Mouse (Mus musculus): ENCODE measurements around the gene Pde1a.
A peak's percentile ranks its signal among the peaks of the same experiment; 100 is the strongest.

The Pde1a gene

GRCm38 (mm10) chr2:80128861-80129698, at the start of gene Pde1a:
Gene Pde1a (minus strand): TSS chr2:80129458.
- no peak for DNase-seq (ENCODE audit: low read depth, low spot score)

- DNase-seq (ENCODE audit: low read depth, low spot score), result no peak
Observed at GRCm38 (mm10) chr2:80178608-80179280, 49.5 kb upstream of the Pde1a start.

- no peak for DNase-seq (ENCODE audit: low read depth, low spot score)
Observed at GRCm38 (mm10) chr2:80178154-80178553, 48.9 kb upstream of the Pde1a start.

GRCm38 (mm10) chr2:80168103-80168502, 38.8 kb upstream of the Pde1a start:
- DNase-seq (ENCODE audit: low read depth, low spot score), result no peak

- no peak for DNase-seq (ENCODE audit: low read depth, low spot score)
Observed at GRCm38 (mm10) chr2:80158784-80159183, 29.5 kb upstream of the Pde1a start.

- no peak for DNase-seq (ENCODE audit: low read depth, low spot score)
Observed at GRCm38 (mm10) chr2:80158196-80158595, 28.9 kb upstream of the Pde1a start.

- no peak for DNase-seq (ENCODE audit: low read depth, low spot score)
Observed at GRCm38 (mm10) chr2:80150019-80150418, 20.8 kb upstream of the Pde1a start.

GRCm38 (mm10) chr2:80149332-80149731, 20.1 kb upstream of the Pde1a start:
- no peak for DNase-seq (ENCODE audit: low read depth, low spot score)

GRCm38 (mm10) chr2:80135076-80135475, 5.8 kb upstream of the Pde1a start:
- no peak for DNase-seq (ENCODE audit: low read depth, low spot score)

GRCm38 (mm10) chr2:80132677-80133076, 3.4 kb upstream of the Pde1a start:
- no peak for DNase-seq (ENCODE audit: low read depth, low spot score)

- peak; percentile 71 for DNase-seq (ENCODE audit: low read depth, low spot score)
Observed at GRCm38 (mm10) chr2:80126663-80127062, 2.6 kb downstream of the Pde1a start.

GRCm38 (mm10) chr2:80086891-80087290, 42.4 kb downstream of the Pde1a start:
- peak; percentile 29 for DNase-seq (ENCODE audit: low read depth, low spot score)

GRCm38 (mm10) chr2:80080090-80080821, 49.0 kb downstream of the Pde1a start:
- no peak for DNase-seq (ENCODE audit: low read depth, low spot score)

- DNase-seq (ENCODE audit: low read depth, low spot score), result no peak
Observed at GRCm38 (mm10) chr2:80079618-80080017, 49.6 kb downstream of the Pde1a start.

- no peak for DNase-seq (ENCODE audit: low read depth, low spot score)
Observed at GRCm38 (mm10) chr2:80076323-80076722, 52.9 kb downstream of the Pde1a start.

GRCm38 (mm10) chr2:80074531-80074930, 54.7 kb downstream of the Pde1a start:
- DNase-seq (ENCODE audit: low read depth, low spot score), result no peak

GRCm38 (mm10) chr2:80074046-80074445, 55.2 kb downstream of the Pde1a start:
- no peak for DNase-seq (ENCODE audit: low read depth, low spot score)

- no peak for DNase-seq (ENCODE audit: low read depth, low spot score)
Observed at GRCm38 (mm10) chr2:80073426-80073825, 55.8 kb downstream of the Pde1a start.

- DNase-seq (ENCODE audit: low read depth, low spot score), result no peak
Observed at GRCm38 (mm10) chr2:80069745-80070144, 59.5 kb downstream of the Pde1a start.

GRCm38 (mm10) chr2:80066449-80066848, 62.8 kb downstream of the Pde1a start:
- DNase-seq (ENCODE audit: low read depth, low spot score), result no peak

- no peak for DNase-seq (ENCODE audit: low read depth, low spot score)
Observed at GRCm38 (mm10) chr2:80056062-80056461, 73.2 kb downstream of the Pde1a start.

- no peak for DNase-seq (ENCODE audit: low read depth, low spot score)
Observed at GRCm38 (mm10) chr2:80054042-80054441, 75.2 kb downstream of the Pde1a start.

All from ES-CJ7 (cell line).